7 mouse cellular contexts compared by ENCODE assay signal in the genomic region with DNA sequence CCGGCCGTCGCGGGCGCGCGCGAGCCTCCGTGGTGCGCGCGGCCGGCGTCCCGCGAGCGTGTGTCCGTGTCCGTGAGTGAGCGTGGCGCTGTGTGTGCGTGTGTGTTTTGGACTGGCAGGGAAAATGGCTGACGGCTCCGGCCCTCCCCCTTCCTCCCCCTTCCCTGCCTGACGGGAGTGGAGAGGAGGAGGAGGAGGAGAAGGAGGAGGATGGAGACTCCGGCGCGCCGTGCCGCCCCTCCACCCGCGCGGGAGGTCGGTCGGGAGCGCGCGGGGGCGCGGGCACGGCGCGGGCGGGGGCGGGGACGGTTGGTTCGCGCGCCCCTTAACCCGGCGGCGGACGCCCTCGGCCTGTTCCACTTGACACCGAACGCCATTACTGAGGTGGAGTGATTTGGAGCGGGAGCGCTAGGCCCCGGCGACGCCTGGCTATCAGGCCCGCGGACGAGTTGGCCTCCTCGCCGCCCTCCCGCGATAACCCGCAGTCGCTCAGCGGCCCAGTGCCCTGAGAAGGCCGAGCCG. TPM values are rescaled to one million over a fixed set of nuclear protein-coding genes. Genes with fewer than 3 reads are reported as not detected.
DNase-seq lines count a peak whose midpoint lies in the region; ATAC-seq and TF ChIP-seq lines count a peak whose summit lies in the region.

No protein-coding gene starts in this region.

- no peaks in the 10 kb centered on the region for H3K36me3 ChIP-seq in intestine, postnatal 0 days (ENCODE audit: control insufficient read depth, insufficient read depth)
- H3K36me3 ChIP-seq in limb, embryonic 11.5 days (ENCODE audit: control insufficient read depth, insufficient read depth, low read length), result no peaks in the 10 kb centered on the region
- H3K36me3 ChIP-seq in midbrain, embryonic 12.5 days, result no peaks in the 10 kb centered on the region

- H3K9ac ChIP-seq in intestine, postnatal 0 days (ENCODE audit: low read depth, low read length), result peak overlapping the region; percentile 79
- H3K9ac ChIP-seq in limb, embryonic 11.5 days (ENCODE audit: low read length), result peak overlapping the region; percentile 77
- H3K9ac ChIP-seq in midbrain, embryonic 12.5 days (replicated peaks), result peak overlapping the region; percentile 87

- peak overlapping the region; percentile 72 for H3K4me3 ChIP-seq in intestine, postnatal 0 days (ENCODE audit: low read depth, low read length)
- peak overlapping the region; percentile 70 for H3K4me3 ChIP-seq in limb, embryonic 11.5 days (ENCODE audit: low read depth, low read length)
- H3K4me3 ChIP-seq in midbrain, embryonic 12.5 days, result peak overlapping the region; percentile 72

- peak; percentile 23; the same call in 1 of the 2 replicates for ATAC-seq in intestine, postnatal 0 days
- peak; percentile 33; the same call in 1 of the 2 replicates for ATAC-seq in limb, embryonic 11.5 days (ENCODE audit: insufficient number of reproducible peaks, low FRiP score, low TSS enrichment, low read depth)
- ATAC-seq in midbrain, embryonic 12.5 days (ENCODE audit: low FRiP score, low read depth), result peak; percentile 31

- peak overlapping the region; percentile 96 for H3K27ac ChIP-seq in intestine, postnatal 0 days (ENCODE audit: low read depth, low read length)
- H3K27ac ChIP-seq in limb, embryonic 11.5 days (replicated peaks; ENCODE audit: low read depth, low read length), result peak overlapping the region; percentile 68
- H3K27ac ChIP-seq in midbrain, embryonic 12.5 days (replicated peaks), result peak overlapping the region; percentile 96

- peak overlapping the region; percentile 65 for H3K4me2 ChIP-seq in intestine, postnatal 0 days (replicated peaks; ENCODE audit: low read depth)
- H3K4me2 ChIP-seq in limb, embryonic 11.5 days (ENCODE audit: low read depth, severe bottlenecking), result peak overlapping the region; percentile 41
- peak overlapping the region; percentile 53 for H3K4me2 ChIP-seq in midbrain, embryonic 12.5 days (replicated peaks)

- 14% methylated on average over 66 of the region's 73 CpGs for WGBS in intestine, postnatal 0 days
- 9% methylated on average over 46 of the region's 73 CpGs for WGBS in limb, embryonic 11.5 days
- 13% methylated on average over 35 of the region's 73 CpGs for WGBS in midbrain, embryonic 12.5 days

- H3K4me1 ChIP-seq in intestine, postnatal 0 days (replicated peaks; ENCODE audit: control insufficient read depth, insufficient read depth, low read length), result no peaks in the 10 kb centered on the region
- no peaks in the 10 kb centered on the region for H3K4me1 ChIP-seq in limb, embryonic 11.5 days (ENCODE audit: control insufficient read depth, insufficient read depth, low read length)
- no peaks in the 10 kb centered on the region for H3K4me1 ChIP-seq in midbrain, embryonic 12.5 days

- no peaks in the 10 kb centered on the region for H3K9me3 ChIP-seq in intestine, postnatal 0 days (ENCODE audit: control insufficient read depth)
- H3K9me3 ChIP-seq in limb, embryonic 11.5 days (ENCODE audit: control insufficient read depth, low read length), result no peaks in the 10 kb centered on the region
- H3K9me3 ChIP-seq in midbrain, embryonic 12.5 days, result no peaks in the 10 kb centered on the region

- peak; percentile 79 for DNase-seq in adrenal gland, postnatal 10 days
- DNase-seq in embryo, embryonic 9.5 days (ENCODE audit: extremely low spot score), result peak; percentile 78
- DNase-seq in gastrocnemius, postnatal 4 days (ENCODE audit: low spot score in 2 of 2), result peak; percentile 53 to 74
- DNase-seq in limb, embryonic 11.5 days (ENCODE audit: low spot score), result peak; percentile 79
- peak; percentile 58 for DNase-seq in right cerebral cortex, postnatal 4 days

- H3K27me3 ChIP-seq in intestine, postnatal 0 days (replicated peaks; ENCODE audit: control insufficient read depth, insufficient read depth, low read length), result no peaks in the 10 kb centered on the region
- peaks cover 11% of the 10 kb centered on the region; the same call in 1 of the 2 replicates for H3K27me3 ChIP-seq in limb, embryonic 11.5 days (ENCODE audit: control insufficient read depth, insufficient read depth, low read length)
- peaks cover 3% of the 10 kb centered on the region for H3K27me3 ChIP-seq in midbrain, embryonic 12.5 days

- no peak for TF ChIP-seq CTCF in intestine, postnatal 0 days (IDR thresholded peaks at IDR 0.05; ENCODE audit: low read depth)

RNA-seq across cellular contexts. Expression of a gene that starts 1.2 kb away (rescaled TPM):
- total RNA-seq in adrenal gland, postnatal 10 days (2021), result 100 to 1,000 TPM; 133 to 149 TPM
- total RNA-seq in gastrocnemius, postnatal 4 days (2021), result 100 to 1,000 TPM; 157 to 162 TPM
- 16.4 and 17.3 TPM in 2 replicates for polyA plus RNA-seq in intestine, postnatal 0 days (2015; fragmentation: Nextera tagmentation; extraction: Ambion mirVana)
- 50.8 and 57.5 TPM in 2 replicates for polyA plus RNA-seq in limb, embryonic 11.5 days (2014; fragmentation: Nextera tagmentation; extraction: Ambion mirVana)
- 68.8 and 72.5 TPM in 2 replicates for polyA plus RNA-seq in midbrain, embryonic 12.5 days (2016; fragmentation: Nextera tagmentation; extraction: Ambion mirVana)

Comparison
In these comparisons a context has a peak if more than half of its experiments do, and no peak if none do; other contexts are left out.
1. Peak in every context shown above with its lines: DNase-seq, ATAC-seq, H3K4me3 ChIP-seq and H3K27ac ChIP-seq.